Mouse (Mus musculus) embryonic fibroblast, embryonic 13.5 days (primary cell): ENCODE data around the gene Prepl. TPM values are rescaled to one million over a fixed set of nuclear protein-coding genes. Genes with fewer than 3 reads are reported as not detected.
A peak's percentile ranks its signal among the peaks of the same experiment; 100 is the strongest.

Experiments
- H3K27ac ChIP-seq: 2 replicates; pipeline ENCODE4 v1.5.1; 2012; ENCODE audit warnings: low read length, control low read depth, inconsistent platforms; ENCODE audit not compliant: insufficient read depth
- H3K4me1 ChIP-seq: 2 replicates; pipeline ENCODE4 v1.6.1; 2011; ENCODE audit warnings: low read length; ENCODE audit not compliant: control insufficient read depth, insufficient read depth
- H3K4me3 ChIP-seq: 2 replicates; pipeline ENCODE4 v1.5.1; 2011; ENCODE audit warnings: mild to moderate bottlenecking, control low read depth, low read length; ENCODE audit not compliant: insufficient read depth
- CTCF ChIP-seq: IDR thresholded peaks from 2 replicates; pipeline ENCODE4 v1.5.1; 2011; ENCODE audit warnings: mild to moderate bottlenecking, control low read depth, low read length, moderate library complexity, borderline replicate concordance; ENCODE audit not compliant: insufficient read depth
- POLR2A ChIP-seq: IDR thresholded peaks from 2 replicates; pipeline ENCODE4 v1.6.1; 2011; ENCODE audit warnings: low read depth, mild to moderate bottlenecking, control low read depth, low read length, moderate library complexity
- polyA plus RNA-seq: library from polyadenylated mRNA; stranded (reverse); fragments of >200 nt; gene quantifications from 2 replicates; pipeline ENCODE4 v1.2.4, GENCODE M21; 2011; ENCODE audit warnings: low read depth; ENCODE audit not compliant: missing spikeins, insufficient read length

Prepl gene
- 60.7 and 80.4 TPM in 2 replicates for polyA plus RNA-seq

DNA sequence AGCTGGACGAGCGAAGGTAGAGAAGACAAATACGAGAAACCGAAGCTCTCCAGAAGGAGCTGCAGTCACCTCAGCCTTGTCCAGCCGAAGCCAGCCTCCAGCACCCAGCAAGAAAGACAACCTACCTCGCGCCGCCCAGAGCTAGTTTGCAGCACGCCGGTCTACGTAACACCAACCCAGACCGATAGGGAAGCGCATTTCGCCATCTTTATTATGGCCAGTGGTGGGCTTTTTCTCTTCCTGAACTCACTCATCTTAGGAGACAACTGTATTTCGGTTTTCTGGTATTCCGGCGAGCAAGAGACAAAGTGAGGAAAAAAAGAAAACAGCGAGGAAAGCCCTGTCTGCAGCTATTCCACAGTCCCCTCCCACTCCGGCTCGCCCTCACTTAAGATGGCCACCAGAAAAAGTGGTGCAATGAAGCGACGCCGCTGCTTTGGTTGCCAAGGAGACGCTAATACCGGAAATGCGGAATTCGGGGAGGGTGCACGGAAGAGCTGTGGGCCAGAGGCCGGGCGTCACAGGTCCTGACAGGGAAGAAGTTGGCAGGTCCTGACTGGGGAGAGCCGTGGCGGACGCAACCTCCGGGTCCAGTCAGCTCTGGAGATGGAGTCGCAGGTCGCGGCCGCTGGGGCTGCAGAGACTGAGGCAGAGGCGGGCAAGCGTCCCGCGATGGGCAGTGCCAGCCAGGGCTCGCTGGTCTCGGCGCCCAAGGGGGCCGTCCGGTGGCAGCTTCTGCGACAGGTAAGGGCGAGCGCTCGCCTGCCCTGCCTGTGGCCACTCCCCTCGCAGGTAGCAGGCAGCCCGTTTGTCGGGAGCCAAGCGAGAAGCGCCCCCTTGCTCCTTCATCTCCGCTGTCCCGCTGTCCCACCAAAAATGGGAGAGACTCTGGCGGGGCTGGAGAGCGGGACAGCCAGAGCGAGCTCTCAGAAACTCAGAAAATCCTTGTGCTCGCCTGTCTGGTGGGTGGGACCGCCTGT is at the start of gene Prepl, which contains the start of gene Camkmt:
Gene Prepl (minus strand): TSS at position 122 of the 980 bp plus-strand sequence.
Gene Camkmt (plus strand): TSS at position 433 of the 980 bp plus-strand sequence.
- peak within 1 kb of the TSS; percentile 95 for H3K4me3 ChIP-seq
- no peak for TF ChIP-seq CTCF
- peak; percentile 92 for TF ChIP-seq POLR2A
- no peaks in the 10 kb centered on the region for H3K4me1 ChIP-seq
- H3K27ac ChIP-seq, result peak within 1 kb of the TSS; percentile 52

DNA sequence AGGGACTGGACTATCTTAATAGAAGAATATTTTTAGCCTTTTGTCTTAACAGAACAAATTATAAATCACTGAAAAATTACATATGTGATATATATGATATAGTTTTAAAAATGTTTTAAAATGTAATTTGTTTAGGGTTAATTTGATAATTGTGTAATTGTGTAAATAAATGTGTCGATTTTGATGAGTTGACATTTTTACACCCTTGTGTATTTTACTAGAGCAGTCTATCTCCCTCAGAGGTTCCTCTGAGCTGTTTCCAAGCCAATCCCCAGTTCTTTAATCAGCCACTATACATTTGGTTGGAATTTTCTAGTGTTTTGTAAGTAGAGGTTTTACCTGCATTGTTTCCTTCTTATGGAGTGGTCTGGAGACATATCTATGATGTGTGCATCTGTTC is 48.4 kb upstream of the Prepl start:
- Histone ChIP-seq H3K27ac (no peak overlapping the region), H3K4me1 (no peaks in the 10 kb centered on the region), H3K4me3 (no peak overlapping the region)
- TF ChIP-seq POLR2A (no peak), CTCF (no peak)

DNA sequence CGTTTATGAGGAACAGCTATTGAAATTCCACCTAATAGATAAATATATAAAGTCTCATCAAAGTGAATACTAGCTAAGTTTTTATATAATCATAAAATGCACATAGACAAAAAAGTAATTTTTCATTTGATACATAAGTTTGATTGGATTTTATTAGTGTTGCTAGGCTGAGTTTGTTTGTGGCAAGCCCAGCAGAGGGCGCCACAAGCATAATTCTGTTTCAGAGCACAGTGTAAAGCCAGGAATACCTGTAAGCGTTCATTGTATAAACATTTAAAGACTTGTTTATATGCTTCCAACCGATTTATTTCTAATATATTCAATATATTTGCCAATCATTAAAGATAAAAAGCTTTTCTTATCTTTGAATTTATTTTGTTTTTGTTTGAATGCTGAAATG is 26.6 kb upstream of the Prepl start:
- TF ChIP-seq POLR2A (no peak), CTCF (peak; percentile 44; the same call in 1 of the 2 replicates)
- Histone ChIP-seq H3K4me3 (no peak overlapping the region), H3K27ac (no peak overlapping the region), H3K4me1 (no peaks in the 10 kb centered on the region)

DNA sequence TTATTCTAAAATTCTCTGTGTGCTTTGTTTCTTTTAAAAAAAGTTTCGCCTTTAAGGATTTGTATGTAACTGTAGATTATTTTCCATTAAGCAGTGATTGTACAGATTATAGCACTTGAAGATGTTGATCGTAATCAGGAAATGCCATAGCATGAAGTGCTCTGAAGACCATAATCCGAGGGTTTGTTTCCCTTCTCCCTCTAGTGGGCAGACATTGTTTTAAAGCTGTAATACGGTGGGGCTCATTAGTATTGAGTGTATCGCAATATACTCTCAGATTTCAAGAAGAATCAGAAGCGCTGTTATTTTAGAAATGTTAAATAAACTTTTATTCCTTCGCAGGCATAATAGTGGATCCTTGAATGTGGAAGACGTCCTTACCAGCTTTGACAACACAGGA is 23.4 kb upstream of the Prepl start:
- TF ChIP-seq POLR2A (no peak), CTCF (no peak)
- no peak overlapping the region for H3K27ac ChIP-seq
- no peaks in the 10 kb centered on the region for H3K4me1 ChIP-seq
- H3K4me3 ChIP-seq, result no peak overlapping the region

DNA sequence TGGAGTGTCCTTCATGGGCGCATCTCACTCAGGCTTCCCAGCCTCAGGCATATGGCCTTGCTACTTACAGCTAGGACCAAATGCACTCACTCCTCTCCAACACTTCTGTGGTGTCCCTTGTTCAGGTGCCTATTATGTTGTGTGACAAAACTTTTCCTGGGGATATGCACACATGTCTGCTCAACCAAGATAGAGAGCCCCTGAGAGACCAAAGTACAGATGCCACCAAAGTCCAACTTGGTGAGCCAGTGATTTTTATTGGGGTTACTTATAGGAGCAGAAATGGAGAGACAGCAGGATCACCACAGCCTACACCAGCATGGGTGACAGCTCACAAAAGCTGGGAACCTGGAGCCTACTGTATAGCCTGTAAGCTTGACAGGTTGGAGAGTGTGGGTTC is 20.6 kb upstream of the Prepl start:
- H3K27ac ChIP-seq, result no peak overlapping the region
- TF ChIP-seq POLR2A, result no peak
- TF ChIP-seq CTCF, result no peak
- H3K4me1 ChIP-seq, result no peaks in the 10 kb centered on the region
- H3K4me3 ChIP-seq, result no peak overlapping the region

DNA sequence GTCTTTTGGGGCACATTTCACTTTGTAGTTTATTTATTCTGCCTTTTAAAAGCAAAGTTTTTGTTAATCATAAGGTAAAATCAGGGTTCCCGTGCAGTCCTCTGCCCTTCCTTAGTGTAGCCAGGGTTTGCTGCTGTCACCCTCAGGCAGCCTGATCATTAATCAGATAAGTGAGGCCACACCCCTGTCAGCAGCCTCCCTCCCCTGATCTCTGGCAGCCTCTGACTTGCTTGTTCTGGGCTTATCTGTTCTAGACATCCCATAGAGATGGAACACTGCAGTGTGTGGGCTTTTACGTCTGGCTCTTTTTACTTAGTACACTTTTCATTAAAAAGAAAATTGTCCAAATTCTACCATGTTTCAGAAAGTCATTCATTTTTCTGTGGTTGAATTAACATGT is 13.3 kb upstream of the Prepl start:
- TF ChIP-seq CTCF, result no peak
- TF ChIP-seq POLR2A, result no peak
- no peak overlapping the region for H3K27ac ChIP-seq
- H3K4me1 ChIP-seq, result no peaks in the 10 kb centered on the region
- H3K4me3 ChIP-seq, result no peak overlapping the region

DNA sequence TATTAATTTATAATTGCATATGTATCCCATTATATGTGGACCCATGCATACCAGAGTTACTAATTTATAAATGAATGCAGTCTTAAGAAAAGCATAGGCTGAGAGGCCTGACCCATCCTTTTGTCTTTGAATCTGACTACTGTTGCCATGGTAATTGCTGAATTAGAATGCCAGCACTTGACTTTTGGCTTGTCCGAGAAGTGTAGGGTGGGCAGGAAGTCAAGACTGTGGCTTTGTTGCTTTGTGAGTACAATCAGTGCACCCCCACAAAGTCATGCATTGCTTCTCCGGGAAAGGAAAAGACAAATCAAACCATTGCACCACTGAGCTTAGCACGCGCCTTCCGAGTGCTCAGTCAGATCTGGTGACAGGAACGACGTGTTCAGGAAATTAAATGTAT is 11.7 kb upstream of the Prepl start:
- H3K4me1 ChIP-seq, result no peaks in the 10 kb centered on the region
- TF ChIP-seq CTCF (no peak), POLR2A (no peak)
- no peak overlapping the region for H3K4me3 ChIP-seq
- no peak overlapping the region for H3K27ac ChIP-seq

DNA sequence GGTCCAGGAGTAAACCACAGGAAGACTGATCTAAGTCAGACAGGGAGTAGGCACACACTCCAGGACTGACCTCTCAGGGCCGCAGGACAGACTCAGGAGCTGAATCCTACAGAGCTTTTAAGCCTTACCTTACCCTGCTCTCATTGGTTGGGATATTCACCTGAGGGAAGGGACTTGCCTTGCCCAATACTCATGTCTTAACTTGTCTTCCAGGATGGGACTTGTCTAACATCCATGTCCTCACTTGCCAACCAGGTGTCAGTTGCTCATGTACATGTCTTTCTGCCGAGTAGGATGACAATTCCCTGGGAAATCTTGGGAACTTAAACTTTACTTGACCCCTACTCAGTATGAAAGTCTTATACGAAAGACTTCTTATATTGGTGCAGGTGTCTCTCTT is 10.2 kb upstream of the Prepl start:
- Histone ChIP-seq H3K4me1 (no peaks in the 10 kb centered on the region), H3K27ac (no peak overlapping the region), H3K4me3 (no peak overlapping the region)
- TF ChIP-seq POLR2A (no peak), CTCF (no peak)

DNA sequence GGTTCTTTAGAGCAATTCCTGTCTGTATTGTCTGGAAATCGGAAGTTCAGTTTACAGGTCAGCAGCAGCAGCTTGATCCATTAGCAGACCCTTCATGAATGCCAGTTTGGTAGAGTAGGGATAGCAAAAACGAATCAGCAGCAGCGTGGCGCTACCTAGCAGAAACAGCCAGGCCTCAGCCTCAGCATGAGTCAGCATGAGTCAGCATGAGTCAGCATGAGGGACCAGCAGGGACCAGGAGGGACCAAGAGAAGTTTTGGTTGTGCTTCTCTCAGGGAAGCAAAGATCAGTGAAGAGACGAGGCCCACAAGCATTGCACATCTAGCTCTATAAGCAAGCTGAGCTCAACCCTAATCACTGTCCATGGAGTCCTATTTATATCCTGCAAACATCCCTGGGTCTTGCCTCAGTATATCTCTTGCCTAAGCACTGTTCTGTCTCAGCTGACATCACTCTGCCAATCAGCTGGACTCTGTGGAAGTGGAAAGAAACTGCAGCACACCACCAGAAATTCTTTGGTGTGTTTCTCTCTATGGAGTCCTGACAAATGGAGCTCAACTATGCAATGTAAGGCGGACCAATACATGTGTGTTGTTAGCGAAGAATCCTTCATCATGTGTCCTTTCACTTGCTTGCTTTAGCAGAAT is 8.8 kb upstream of the Prepl start:
- Histone ChIP-seq H3K4me3 (no peak overlapping the region), H3K27ac (no peak overlapping the region), H3K4me1 (no peaks in the 10 kb centered on the region)
- no peak for TF ChIP-seq POLR2A
- TF ChIP-seq CTCF, result no peak

DNA sequence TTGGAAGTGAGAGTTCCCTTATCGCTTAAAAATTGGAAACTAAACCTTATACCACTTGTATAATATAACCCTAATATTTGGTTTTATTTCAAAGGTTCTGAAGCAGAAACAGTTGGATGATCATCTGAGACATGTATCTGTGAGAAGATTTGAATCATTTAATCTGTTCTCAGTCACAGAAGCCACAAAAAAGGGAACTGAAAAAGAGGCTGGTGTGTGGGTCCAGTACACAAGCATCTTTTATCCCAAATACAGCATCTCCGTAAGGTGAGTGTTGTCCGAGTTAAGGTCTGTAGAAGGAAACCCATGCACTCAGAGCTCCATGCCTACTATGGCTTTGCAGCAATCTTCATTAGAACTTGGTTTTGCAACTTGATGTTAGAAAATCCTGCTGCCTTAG is 6.4 kb upstream of the Prepl start:
- Histone ChIP-seq H3K4me1 (no peaks in the 10 kb centered on the region), H3K27ac (no peak overlapping the region), H3K4me3 (no peak overlapping the region)
- TF ChIP-seq POLR2A (no peak), CTCF (no peak)
